ENCODE assay signal across 14 mouse cellular contexts in the genomic region with DNA sequence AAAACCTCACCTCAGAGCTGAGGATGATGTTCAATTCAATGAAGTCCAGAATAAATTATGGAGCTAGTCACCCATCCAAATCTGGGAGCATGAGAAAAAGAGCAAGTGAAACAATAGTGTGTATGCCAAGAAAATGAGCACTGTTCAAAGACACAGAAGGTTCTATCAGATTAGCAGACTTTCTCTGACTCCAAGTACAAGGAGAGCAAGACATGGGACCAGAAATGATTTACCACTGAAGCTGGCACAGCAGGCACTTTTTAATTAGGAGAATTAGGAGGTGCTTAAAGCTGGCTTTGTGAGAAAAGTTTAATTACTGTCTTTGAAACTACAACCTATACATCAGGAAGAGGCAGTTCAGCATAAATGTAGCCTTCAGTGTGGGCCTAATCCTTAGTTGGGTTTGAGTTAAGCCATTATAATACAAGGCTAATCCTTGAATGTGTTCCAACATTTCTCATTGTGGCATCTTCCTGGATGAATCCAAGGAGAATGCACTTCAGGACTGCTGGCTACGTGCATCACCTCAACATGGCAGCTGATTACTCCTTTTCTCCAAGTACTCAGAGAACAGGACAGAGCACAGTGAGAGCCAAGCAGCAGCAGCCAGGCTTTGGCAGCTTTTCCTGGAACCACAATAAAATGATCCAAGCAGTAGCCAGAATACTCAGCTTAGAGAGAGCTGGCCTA.
A peak's percentile ranks its signal among the peaks of the same experiment; 100 is the strongest.
DNase-seq lines count a peak whose midpoint lies in the region; ATAC-seq and TF ChIP-seq lines count a peak whose summit lies in the region.
"Had no signal": no experiment of that assay in that cellular context is flagged by ENCODE, and none has a peak within 500 bp of the region (broad histone marks: within the 10 kb centered on the region; RNA-seq: fewer than 3 reads in every experiment).

No protein-coding gene starts in this region.

- WGBS in midbrain, embryonic 15.5 days: 28% methylated on average over 1 of the region's 1 CpGs

- no peak overlapping the region for H3K27ac ChIP-seq in left cerebral cortex, adult 2 months
- no peak overlapping the region for H3K27ac ChIP-seq in midbrain, embryonic 15.5 days
- H3K27ac ChIP-seq: layer of hippocampus, adult 2 months had no signal

- H3K27me3 ChIP-seq in midbrain, embryonic 15.5 days (replicated peaks): no peaks in the 10 kb centered on the region
- H3K27me3 ChIP-seq: heart, embryonic 12.5 days had no signal

- no peak overlapping the region for H3K9ac ChIP-seq in midbrain, embryonic 15.5 days
- H3K9ac ChIP-seq: heart, embryonic 12.5 days had no signal

- ATAC-seq in frontal cortex, adult (ENCODE audit: low TSS enrichment): peak; percentile 80
- peak; percentile 54; the same call in 1 of the 2 replicates for ATAC-seq in midbrain, embryonic 15.5 days (replicated peaks)

- intact Hi-C loops in left cerebral cortex, postnatal 4 days (cut with DNase I): no loop called here
- intact Hi-C loops in left cerebral cortex, adult 2 months (cut with DNase I): no loop called here

- H3K9me3 ChIP-seq in midbrain, embryonic 15.5 days: no peaks in the 10 kb centered on the region
- H3K9me3 ChIP-seq: heart, embryonic 12.5 days had no signal

- no peak for DNase-seq in frontal cortex, postnatal 10 days (ENCODE audit: low spot score in 2 of 2)
- DNase-seq in left cerebral cortex, postnatal 4 days: peak; percentile 66
- no peak for DNase-seq in left cerebral cortex, adult 2 months (ENCODE audit: extremely low spot score in 1 of 2, low spot score in 2 of 2)
- DNase-seq in fibroblast of lung, adult 2 months (ENCODE audit: low read depth): peak; percentile 39
- no peak for DNase-seq in adrenal gland, postnatal 25 days
- DNase-seq in thymus, postnatal 0 days (ENCODE audit: low spot score): no peak
- DNase-seq: adrenal gland, adult 2 months; lung, postnatal 10 days; thymus, postnatal 25 days had no signal

- no peak for TF ChIP-seq CTCF in left cerebral cortex, adult 2 months (IDR thresholded peaks at IDR 0.05)

- H3K4me3 ChIP-seq in left cerebral cortex, adult 2 months: no peak overlapping the region
- H3K4me3 ChIP-seq in midbrain, embryonic 15.5 days: no peak overlapping the region
- H3K4me3 ChIP-seq: erythroblast, embryonic 14.5 days; heart, embryonic 12.5 days; layer of hippocampus, adult 2 months had no signal

- H3K4me1 ChIP-seq in midbrain, embryonic 15.5 days: no peaks in the 10 kb centered on the region
- H3K4me1 ChIP-seq: heart, embryonic 12.5 days had no signal

- H3K4me2 ChIP-seq in midbrain, embryonic 15.5 days: no peak overlapping the region
- H3K4me2 ChIP-seq: heart, embryonic 12.5 days had no signal

- no peaks in the 10 kb centered on the region for H3K36me3 ChIP-seq in midbrain, embryonic 15.5 days (replicated peaks)
- H3K36me3 ChIP-seq: heart, embryonic 12.5 days had no signal

Comparison
In these comparisons a context has a peak if more than half of its experiments do, and no peak if none do; other contexts are left out.
1. DNase-seq: peak in left cerebral cortex, postnatal 4 days (single experiment) and fibroblast of lung, adult 2 months (single experiment); none in frontal cortex, postnatal 10 days (0 of 2), left cerebral cortex, adult 2 months (0 of 2), adrenal gland, postnatal 25 days (single experiment) and thymus, postnatal 0 days (single experiment).